Mouse (Mus musculus) embryonic facial prominence, embryonic 13.5 days (tissue): ENCODE results near the gene Znhit3. TPM values are rescaled to one million over a fixed set of nuclear protein-coding genes. Genes with fewer than 3 reads are reported as not detected.
"Not testable (repeated sequence)": the region's sequence is repeated elsewhere in the genome, so short reads cannot be mapped to it uniquely, and the experiment has no call there.

ENCODE experiments used
- ATAC-seq: fragments of 200-750 bp; cut with Nextera tagmentation; 2 replicates; pipeline ENCODE4 v1.8.0; 2017; ENCODE audit warnings: low read depth; ENCODE audit not compliant: insufficient number of reproducible peaks, insufficient read depth, low FRiP score, low TSS enrichment
- H3K27ac ChIP-seq: fragments of 300-500 bp; sonication (generic); 2 replicates; pipeline ENCODE4 v1.5.1; 2015; ENCODE audit warnings: moderate library complexity, mild to moderate bottlenecking, inconsistent platforms
- H3K27me3 ChIP-seq: fragments of 300-500 bp; sonication (generic); 2 replicates; pipeline ENCODE4 v1.6.1; 2015; ENCODE audit warnings: mild to moderate bottlenecking, inconsistent platforms
- H3K36me3 ChIP-seq: fragments of 300-500 bp; sonication (generic); 2 replicates; pipeline ENCODE4 v1.6.1; 2015; ENCODE audit warnings: mild to moderate bottlenecking, inconsistent platforms
- H3K4me1 ChIP-seq: fragments of 300-500 bp; sonication (generic); 2 replicates; pipeline ENCODE4 v1.6.1; 2015; ENCODE audit warnings: inconsistent platforms
- H3K4me2 ChIP-seq: fragments of 300-500 bp; sonication (generic); 2 replicates; pipeline ENCODE4 v1.6.1; 2015; ENCODE audit warnings: moderate library complexity, mild to moderate bottlenecking, inconsistent platforms
- H3K4me3 ChIP-seq: fragments of 300-500 bp; sonication (generic); 2 replicates; pipeline ENCODE4 v1.5.1; 2015; ENCODE audit warnings: mild to moderate bottlenecking, inconsistent platforms
- H3K9ac ChIP-seq: fragments of 300-500 bp; sonication (generic); 2 replicates; pipeline ENCODE4 v1.6.1; 2015; ENCODE audit warnings: mild to moderate bottlenecking, inconsistent platforms
- H3K9me3 ChIP-seq: fragments of 300-500 bp; sonication (generic); 2 replicates; pipeline ENCODE4 v1.6.1; 2016; ENCODE audit warnings: inconsistent platforms
- WGBS: fragments of 180-500 bp; shearing (Covaris S2); methylation state at CpG from one replicate; pipeline ENCODE4 v1.1.7; 2015; ENCODE audit warnings: mixed read lengths; 5-methylcytosine and 5-hydroxymethylcytosine counted together
- polyA plus RNA-seq: library from polyadenylated mRNA; unstranded; fragments of >200 nt; fragmentation: Nextera tagmentation; extraction: Ambion mirVana; gene quantifications from 2 replicates; pipeline ENCODE4 v1.2.1, GENCODE M21; 2015

The Znhit3 gene
- polyA plus RNA-seq, 1 experiment from 2014 or later: 69.0 TPM

DNA sequence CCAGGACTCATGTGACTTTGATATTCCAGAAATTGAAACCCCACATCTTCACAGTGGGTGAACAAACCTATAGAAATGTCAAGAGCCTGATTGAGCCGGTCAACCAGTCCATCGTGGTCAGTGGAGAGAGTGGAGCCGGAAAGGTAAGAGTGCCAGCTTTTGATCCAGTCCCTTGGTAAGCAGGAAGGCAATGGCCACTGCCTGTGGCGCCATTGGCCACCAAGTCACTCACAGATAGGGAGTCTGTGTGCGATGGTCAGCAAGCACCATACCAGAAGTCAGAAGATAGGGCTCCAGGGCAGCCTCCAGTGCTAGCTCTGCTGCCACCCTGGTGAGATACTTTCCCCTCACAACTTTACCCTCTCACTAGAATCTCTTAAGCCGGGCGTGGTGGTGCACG is 28.1 kb downstream of the Znhit3 start:
- no peaks in the 10 kb centered on the region for H3K27me3 ChIP-seq
- H3K9ac ChIP-seq: no peak overlapping the region
- H3K4me3 ChIP-seq: no peak overlapping the region
- H3K4me1 ChIP-seq: no peaks in the 10 kb centered on the region
- ATAC-seq: no peak
- H3K4me2 ChIP-seq: no peak overlapping the region
- no peak overlapping the region for H3K27ac ChIP-seq
- H3K9me3 ChIP-seq: no peaks in the 10 kb centered on the region
- H3K36me3 ChIP-seq: peaks cover 78% of the 10 kb centered on the region
- 95% methylated on average over 8 of the region's 8 CpGs for WGBS

- H3K9ac ChIP-seq: no peak overlapping the region
- no peaks in the 10 kb centered on the region for H3K4me1 ChIP-seq
- H3K9me3 ChIP-seq: no peaks in the 10 kb centered on the region
- H3K27ac ChIP-seq: no peak overlapping the region
- 87% methylated on average over 11 of the region's 11 CpGs for WGBS
- no peak overlapping the region for H3K4me3 ChIP-seq
- no peaks in the 10 kb centered on the region for H3K27me3 ChIP-seq
- no peak for ATAC-seq
- H3K36me3 ChIP-seq: peaks cover 73% of the 10 kb centered on the region
- no peak overlapping the region for H3K4me2 ChIP-seq
Measured at GRCm38 (mm10) chr11:84886767-84887511, 29.2 kb downstream of the Znhit3 start.

GRCm38 (mm10) chr11:84886236-84886635 is 29.9 kb downstream of the Znhit3 start:
- Histone ChIP-seq H3K4me1 (peaks cover 5% of the 10 kb centered on the region), H3K9ac (no peak overlapping the region), H3K4me3 (no peak overlapping the region), H3K27ac (no peak overlapping the region), H3K36me3 (peaks cover 67% of the 10 kb centered on the region), H3K27me3 (no peaks in the 10 kb centered on the region), H3K9me3 (no peaks in the 10 kb centered on the region), H3K4me2 (no peak overlapping the region)
- no peak for ATAC-seq
- WGBS: 93% methylated on average over 5 of the region's 5 CpGs

GRCm38 (mm10) chr11:84885238-84885637 is 30.9 kb downstream of the Znhit3 start:
- 79% methylated on average over 4 of the region's 4 CpGs for WGBS
- Histone ChIP-seq H3K27ac (no peak overlapping the region), H3K9ac (no peak overlapping the region)

DNA sequence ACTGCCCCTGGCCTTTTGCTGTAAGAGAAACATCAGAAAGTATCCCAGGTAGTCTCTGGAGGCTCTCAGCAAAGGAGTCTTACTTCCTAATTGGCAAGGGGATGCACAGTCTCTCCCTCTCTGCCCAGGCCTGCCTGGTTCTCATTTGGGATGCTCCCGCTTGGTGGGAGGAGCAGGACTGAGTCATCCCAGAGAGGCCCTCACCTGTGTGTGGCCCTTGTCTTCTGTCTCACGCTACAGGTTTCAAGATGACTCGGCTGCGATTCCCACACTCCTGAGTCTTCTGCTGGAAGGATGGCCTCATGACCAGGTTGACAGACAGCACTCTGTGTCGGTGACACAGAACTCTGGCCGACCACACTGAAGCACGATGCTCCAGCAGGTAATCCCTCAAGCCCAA is 33.8 kb downstream of the Znhit3 start:
- Histone ChIP-seq H3K4me1 (peaks cover 14% of the 10 kb centered on the region), H3K9me3 (no peaks in the 10 kb centered on the region), H3K9ac (no peak overlapping the region; the same call in 1 of the 2 replicates), H3K36me3 (peaks cover 42% of the 10 kb centered on the region), H3K27me3 (no peaks in the 10 kb centered on the region), H3K27ac (no peak overlapping the region), H3K4me2 (no peak overlapping the region), H3K4me3 (no peak overlapping the region)
- ATAC-seq: no peak
- WGBS: 88% methylated on average over 7 of the region's 7 CpGs

More at GRCm38 (mm10) chr11:84885238-84885637, 30.9 kb downstream of the Znhit3 start:
- Histone ChIP-seq H3K27me3 (no peaks in the 10 kb centered on the region), H3K9me3 (no peaks in the 10 kb centered on the region), H3K36me3 (peaks cover 62% of the 10 kb centered on the region), H3K4me2 (no peak overlapping the region), H3K4me1 (peaks cover 9% of the 10 kb centered on the region), H3K4me3 (no peak overlapping the region)
- ATAC-seq: no peak

DNA sequence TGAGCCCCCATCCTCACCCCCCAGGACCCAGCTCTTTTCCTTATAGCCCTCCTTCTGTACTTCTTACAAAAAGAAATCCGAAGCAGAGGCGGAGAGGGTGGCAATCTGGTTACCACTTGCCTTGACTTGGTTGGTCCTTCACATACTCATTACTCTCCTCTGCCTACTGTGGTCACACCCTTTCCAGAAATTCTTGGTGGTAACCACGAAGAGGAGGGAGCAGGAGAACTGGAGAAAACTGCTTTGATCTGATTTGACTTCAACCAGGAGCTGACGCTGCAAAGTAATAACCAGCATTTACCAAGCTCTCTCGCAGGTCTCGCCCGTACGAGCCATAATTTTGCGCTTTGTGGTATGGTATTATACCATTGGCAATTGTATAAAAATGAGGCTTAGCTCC is 35.2 kb downstream of the Znhit3 start:
- WGBS: 40% methylated on average over 9 of the region's 9 CpGs
- peak overlapping the region; percentile 94 for H3K4me2 ChIP-seq
- no peaks in the 10 kb centered on the region for H3K9me3 ChIP-seq
- H3K27ac ChIP-seq: peak overlapping the region; percentile 93
- no peaks in the 10 kb centered on the region for H3K27me3 ChIP-seq
- H3K36me3 ChIP-seq: peaks cover 36% of the 10 kb centered on the region
- H3K4me1 ChIP-seq: peaks cover 14% of the 10 kb centered on the region
- ATAC-seq: no peak
- H3K4me3 ChIP-seq: peak overlapping the region; percentile 84
- H3K9ac ChIP-seq: peak overlapping the region; percentile 86

DNA sequence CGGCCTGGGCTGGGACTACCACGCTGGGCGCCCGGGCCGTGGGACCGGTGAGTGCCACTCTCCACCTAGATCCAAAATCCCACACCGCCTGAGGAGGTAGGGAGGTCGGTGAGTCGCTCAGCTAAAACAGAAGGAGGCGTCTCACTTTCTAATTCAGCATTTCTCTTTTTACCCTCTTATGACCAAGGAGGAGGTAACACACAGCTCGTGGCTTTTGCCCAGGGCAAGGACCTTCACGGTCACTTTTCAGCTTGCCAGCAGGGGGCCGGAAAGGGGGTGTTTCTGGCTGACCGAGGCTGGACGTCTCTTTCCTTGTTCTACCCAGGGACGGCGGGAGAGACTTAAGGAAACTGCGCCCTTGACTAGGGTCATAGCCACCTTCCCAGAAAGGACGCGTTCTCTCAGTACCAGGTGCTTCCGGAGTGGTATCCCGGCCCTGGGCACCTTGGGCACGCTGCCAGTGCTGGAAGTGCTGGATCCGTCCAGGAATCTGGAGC is 35.7 kb downstream of the Znhit3 start:
- H3K9me3 ChIP-seq: no peaks in the 10 kb centered on the region
- H3K27ac ChIP-seq: peak overlapping the region; percentile 93
- no peaks in the 10 kb centered on the region for H3K27me3 ChIP-seq
- H3K4me2 ChIP-seq: peak overlapping the region; percentile 94
- peaks cover 33% of the 10 kb centered on the region for H3K36me3 ChIP-seq
- H3K4me3 ChIP-seq: peak overlapping the region; percentile 84
- H3K9ac ChIP-seq: peak overlapping the region; percentile 86
- WGBS: under 1% methylated on average over 24 of the region's 24 CpGs
- H3K4me1 ChIP-seq: peaks cover 14% of the 10 kb centered on the region
- 0 out of 2 replicates have a peak, but pooled peaks have one; percentile 17 for ATAC-seq

DNA sequence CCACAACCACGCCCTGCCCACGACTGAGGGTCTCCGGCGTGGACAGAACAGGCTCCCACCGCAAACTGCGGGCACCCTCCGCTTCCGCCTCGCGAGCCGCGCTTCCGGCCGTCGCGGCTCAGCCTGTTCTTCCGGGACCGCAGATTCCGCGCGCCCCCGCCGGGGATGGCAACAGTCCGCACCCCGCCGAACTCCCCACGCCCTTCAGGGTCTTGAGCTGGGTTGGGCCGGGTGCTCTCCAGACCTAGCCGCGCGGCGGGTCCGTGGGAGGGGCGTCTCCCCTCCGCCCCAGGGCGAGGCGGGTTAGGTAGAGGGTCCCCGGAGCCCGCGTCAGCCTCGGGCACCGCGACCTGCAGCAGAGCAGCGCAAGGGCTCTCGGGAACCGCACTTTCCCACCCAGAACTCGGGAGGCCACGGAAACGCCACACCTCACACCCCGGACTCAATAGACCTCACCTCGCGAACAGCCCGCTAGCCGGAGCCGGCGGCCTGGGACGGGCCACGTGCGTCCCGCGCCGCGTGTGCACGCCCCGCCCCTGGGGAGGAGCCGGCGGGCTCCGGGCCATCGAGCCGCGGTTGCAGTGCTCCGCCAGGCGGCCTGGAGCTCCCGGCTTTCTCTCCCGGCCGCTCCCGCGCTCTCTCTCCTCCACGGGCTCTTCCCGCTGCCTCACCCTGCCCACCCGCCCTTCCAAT is 36.2 kb downstream of the Znhit3 start, which contains the start of the genes Myo19 and Pigw:
Gene Myo19 (plus strand): TSS at position 377 of the 693 bp plus-strand sequence.
Gene Pigw (minus strand): TSS at position 514 of the 693 bp plus-strand sequence.
- peak within 1 kb of the TSS; percentile 84 for H3K4me3 ChIP-seq
- H3K9me3 ChIP-seq: no peaks in the 10 kb centered on the region
- peak; percentile 92 for ATAC-seq
- peaks cover 27% of the 10 kb centered on the region for H3K36me3 ChIP-seq
- WGBS: under 1% methylated on average over 79 of the region's 81 CpGs
- no peaks in the 10 kb centered on the region for H3K27me3 ChIP-seq
- peak within 1 kb of the TSS; percentile 93 for H3K27ac ChIP-seq
- peak within 1 kb of the TSS; percentile 94 for H3K4me2 ChIP-seq
- H3K9ac ChIP-seq: peak within 1 kb of the TSS; percentile 86
- peaks cover 14% of the 10 kb centered on the region for H3K4me1 ChIP-seq

GRCm38 (mm10) chr11:84879007-84879771 is 37.0 kb downstream of the Znhit3 start:
- ATAC-seq: no peak
- WGBS: 24% methylated on average over 6 of the region's 7 CpGs
- Histone ChIP-seq H3K4me3 (peak overlapping the region; percentile 84), H3K4me2 (peak overlapping the region; percentile 94), H3K27me3 (no peaks in the 10 kb centered on the region), H3K9ac (peak overlapping the region; percentile 86), H3K36me3 (peaks cover 21% of the 10 kb centered on the region), H3K4me1 (peaks cover 14% of the 10 kb centered on the region), H3K9me3 (no peaks in the 10 kb centered on the region), H3K27ac (peak overlapping the region; percentile 93)

DNA sequence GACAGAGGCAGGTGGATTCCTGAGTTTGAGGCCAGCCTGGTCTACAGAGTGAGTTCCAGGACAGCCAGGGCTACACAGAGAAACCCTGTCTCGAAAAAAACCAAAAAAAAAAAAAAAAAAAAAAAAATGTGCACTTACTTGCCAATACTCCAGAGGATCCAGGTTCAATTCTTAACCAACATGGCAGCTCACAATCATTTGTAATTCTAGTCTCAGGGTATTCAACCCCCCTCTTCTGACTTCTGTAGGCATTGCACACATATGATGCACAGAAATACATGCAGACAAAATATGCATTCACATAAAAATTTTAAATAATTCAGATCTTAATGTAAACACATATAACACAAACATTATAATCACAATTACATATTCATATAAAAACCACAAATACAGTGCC is 40.1 kb downstream of the Znhit3 start:
- H3K9ac ChIP-seq, H3K9me3 ChIP-seq, ATAC-seq, H3K36me3 ChIP-seq, H3K4me3 ChIP-seq, H3K27me3 ChIP-seq, H3K4me2 ChIP-seq, H3K4me1 ChIP-seq, H3K27ac ChIP-seq: not testable (repeated sequence)
- WGBS: 67% methylated on average over 1 of the region's 1 CpGs
